Mouse (Mus musculus) embryonic facial prominence, embryonic 15.5 days (tissue): ENCODE results near the gene Trim67. TPM values are rescaled to one million over a fixed set of nuclear protein-coding genes. Genes with fewer than 3 reads are reported as not detected.

Experiments
- ATAC-seq: fragments of 200-750 bp; cut with Nextera tagmentation; 2 replicates; pipeline ENCODE4 v1.8.0; 2017; ENCODE audit warnings: low read depth, moderate TSS enrichment; ENCODE audit not compliant: insufficient number of reproducible peaks, low FRiP score, low TSS enrichment
- H3K27ac ChIP-seq: fragments of 300-500 bp; sonication (generic); replicated peaks from 2 replicates; pipeline ENCODE4 v1.5.1; 2015; ENCODE audit warnings: mild to moderate bottlenecking, inconsistent platforms
- H3K27me3 ChIP-seq: fragments of 300-500 bp; sonication (generic); 2 replicates; pipeline ENCODE4 v1.6.1; 2015; ENCODE audit warnings: inconsistent platforms
- H3K36me3 ChIP-seq: fragments of 300-500 bp; sonication (generic); 2 replicates; pipeline ENCODE4 v1.6.1; 2015; ENCODE audit warnings: mild to moderate bottlenecking, inconsistent platforms
- H3K4me1 ChIP-seq: fragments of 300-500 bp; sonication (generic); 2 replicates; pipeline ENCODE4 v1.6.1; 2015; ENCODE audit warnings: inconsistent platforms
- H3K4me2 ChIP-seq: fragments of 300-500 bp; sonication (generic); replicated peaks from 2 replicates; pipeline ENCODE4 v1.6.1; 2015; ENCODE audit warnings: mild to moderate bottlenecking, inconsistent platforms
- H3K4me3 ChIP-seq: fragments of 300-500 bp; sonication (generic); replicated peaks from 2 replicates; pipeline ENCODE4 v1.5.1; 2015; ENCODE audit warnings: mild to moderate bottlenecking, inconsistent platforms
- H3K9ac ChIP-seq: fragments of 300-500 bp; sonication (generic); 2 replicates; pipeline ENCODE4 v1.6.1; 2015; ENCODE audit warnings: inconsistent platforms
- H3K9me3 ChIP-seq: fragments of 300-500 bp; sonication (generic); replicated peaks from 2 replicates; pipeline ENCODE4 v1.6.1; 2016; ENCODE audit warnings: inconsistent platforms
- WGBS: fragments of 180-500 bp; shearing (Covaris S2); methylation state at CpG from one replicate; pipeline ENCODE4 v1.1.7; 2015; 5-methylcytosine and 5-hydroxymethylcytosine counted together
- polyA plus RNA-seq: library from polyadenylated mRNA; unstranded; fragments of >200 nt; fragmentation: Nextera tagmentation; extraction: Ambion mirVana; gene quantifications from 2 replicates; pipeline ENCODE4 v1.2.1, GENCODE M21; 2015

Trim67 gene
- polyA plus RNA-seq, 1 experiment from 2014 or later, result 0.13 TPM

GRCm38 (mm10) chr8:124763061-124763460 is 29.8 kb upstream of the Trim67 start:
- Histone ChIP-seq H3K4me3 (no peak overlapping the region), H3K4me2 (no peak overlapping the region), H3K9ac (no peak overlapping the region), H3K36me3 (no peaks in the 10 kb centered on the region), H3K9me3 (no peaks in the 10 kb centered on the region), H3K4me1 (no peaks in the 10 kb centered on the region), H3K27me3 (no peaks in the 10 kb centered on the region), H3K27ac (no peak overlapping the region)
- WGBS, result 46% methylated on average over 7 of the region's 7 CpGs
- no peak for ATAC-seq

DNA sequence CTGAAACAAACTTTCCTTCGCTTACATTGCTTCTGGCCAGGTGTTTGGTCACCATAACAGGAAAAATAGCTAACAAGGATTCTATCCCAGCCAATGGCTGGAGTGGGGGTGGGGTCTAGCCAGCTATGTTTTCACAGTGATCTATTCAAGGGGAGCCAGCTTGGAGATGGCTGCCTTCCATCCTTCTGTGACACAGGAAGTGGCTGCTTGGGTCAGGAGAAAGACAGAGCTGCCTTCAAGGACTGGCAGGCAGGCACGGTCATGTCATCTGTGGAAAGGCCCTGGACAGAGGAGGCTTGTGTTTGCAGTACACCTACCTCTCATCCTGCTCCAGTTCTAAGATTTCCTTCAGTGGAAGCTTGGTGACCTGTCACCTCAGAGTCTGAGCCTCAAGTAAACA is 20.5 kb upstream of the Trim67 start:
- Histone ChIP-seq H3K9me3 (no peaks in the 10 kb centered on the region), H3K36me3 (no peaks in the 10 kb centered on the region), H3K27me3 (peaks cover 5% of the 10 kb centered on the region; the same call in 1 of the 2 replicates), H3K4me3 (no peak overlapping the region), H3K9ac (no peak overlapping the region), H3K27ac (no peak overlapping the region), H3K4me2 (no peak overlapping the region), H3K4me1 (peaks cover 2% of the 10 kb centered on the region; the same call in 1 of the 2 replicates)
- no peak for ATAC-seq
- WGBS, result 53% methylated on average over 2 of the region's 2 CpGs

GRCm38 (mm10) chr8:124775695-124776094 is 17.2 kb upstream of the Trim67 start:
- Histone ChIP-seq H3K4me1 (peaks cover 2% of the 10 kb centered on the region; the same call in 1 of the 2 replicates), H3K9me3 (no peaks in the 10 kb centered on the region), H3K27me3 (peaks cover 11% of the 10 kb centered on the region; the same call in 1 of the 2 replicates), H3K4me3 (no peak overlapping the region), H3K9ac (no peak overlapping the region), H3K4me2 (peak overlapping the region; percentile 40), H3K27ac (no peak overlapping the region), H3K36me3 (no peaks in the 10 kb centered on the region)
- WGBS, result 13% methylated on average over 16 of the region's 16 CpGs
- ATAC-seq, result no peak

DNA sequence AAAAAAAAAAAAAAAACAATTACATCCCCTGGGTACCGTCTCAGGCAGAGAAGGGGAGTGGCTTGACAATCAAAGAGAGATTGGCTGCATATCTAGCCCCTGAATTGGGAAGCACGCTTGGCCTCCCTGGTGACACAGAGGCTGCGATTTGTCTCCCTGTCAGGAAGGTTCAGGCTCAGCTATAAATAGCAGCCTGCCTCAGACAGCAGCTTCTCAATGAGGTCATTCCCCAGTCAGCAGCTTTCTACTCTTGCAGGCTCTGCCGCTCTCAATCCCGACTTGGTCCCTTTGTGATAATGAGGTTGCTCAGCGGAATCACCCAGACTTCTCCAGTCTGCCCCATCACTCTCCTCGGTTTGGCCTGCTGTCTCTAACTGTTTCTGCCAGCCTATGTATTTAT is 12.7 kb upstream of the Trim67 start:
- no peaks in the 10 kb centered on the region for H3K9me3 ChIP-seq
- no peak overlapping the region for H3K4me3 ChIP-seq
- H3K36me3 ChIP-seq, result no peaks in the 10 kb centered on the region
- peaks cover 12% of the 10 kb centered on the region; the same call in 1 of the 2 replicates for H3K4me1 ChIP-seq
- ATAC-seq, result no peak
- H3K27ac ChIP-seq, result no peak overlapping the region
- H3K9ac ChIP-seq, result no peak overlapping the region
- H3K4me2 ChIP-seq, result no peak overlapping the region
- peaks cover 11% of the 10 kb centered on the region; the same call in 1 of the 2 replicates for H3K27me3 ChIP-seq
- WGBS, result 21% methylated on average over 7 of the region's 7 CpGs

GRCm38 (mm10) chr8:124782431-124782830 is 10.5 kb upstream of the Trim67 start:
- Histone ChIP-seq H3K27me3 (peaks cover 16% of the 10 kb centered on the region; the same call in 1 of the 2 replicates), H3K4me1 (peaks cover 10% of the 10 kb centered on the region; the same call in 1 of the 2 replicates), H3K4me2 (no peak overlapping the region), H3K9me3 (no peaks in the 10 kb centered on the region), H3K36me3 (no peaks in the 10 kb centered on the region), H3K4me3 (no peak overlapping the region), H3K9ac (no peak overlapping the region), H3K27ac (no peak overlapping the region)
- WGBS, result 83% methylated on average over 3 of the region's 3 CpGs
- no peak for ATAC-seq

GRCm38 (mm10) chr8:124783228-124783627 is 9.7 kb upstream of the Trim67 start:
- Histone ChIP-seq H3K4me3 (no peak overlapping the region), H3K27me3 (peaks cover 14% of the 10 kb centered on the region; the same call in 1 of the 2 replicates), H3K36me3 (no peaks in the 10 kb centered on the region), H3K9ac (no peak overlapping the region), H3K4me1 (peaks cover 10% of the 10 kb centered on the region; the same call in 1 of the 2 replicates), H3K4me2 (no peak overlapping the region), H3K9me3 (no peaks in the 10 kb centered on the region), H3K27ac (no peak overlapping the region)
- WGBS, result 83% methylated on average over 15 of the region's 15 CpGs
- no peak for ATAC-seq

DNA sequence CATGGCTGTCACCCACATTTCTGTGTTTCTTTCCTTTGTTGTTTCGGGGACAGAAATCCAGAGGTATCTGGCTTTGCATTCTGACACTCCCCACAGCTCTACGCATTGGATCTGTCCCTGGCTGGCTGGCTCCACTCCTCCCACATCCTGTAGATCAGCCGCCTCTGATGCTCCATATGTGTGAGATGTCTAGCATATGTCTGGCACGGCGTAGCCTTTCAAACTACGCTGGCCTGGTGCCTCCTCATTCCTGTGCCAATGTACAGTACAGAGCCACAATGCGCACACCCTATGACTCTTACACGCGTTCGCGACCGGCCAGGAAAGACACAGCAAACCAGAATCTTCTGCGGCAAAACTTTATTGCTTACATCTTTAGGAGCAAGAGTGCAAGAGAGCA is 8.3 kb upstream of the Trim67 start:
- peaks cover 10% of the 10 kb centered on the region; the same call in 1 of the 2 replicates for H3K4me1 ChIP-seq
- no peaks in the 10 kb centered on the region for H3K36me3 ChIP-seq
- H3K9me3 ChIP-seq, result no peaks in the 10 kb centered on the region
- H3K4me2 ChIP-seq, result no peak overlapping the region
- no peak overlapping the region for H3K27ac ChIP-seq
- H3K27me3 ChIP-seq, result peaks cover 17% of the 10 kb centered on the region
- no peak overlapping the region for H3K4me3 ChIP-seq
- H3K9ac ChIP-seq, result no peak overlapping the region
- ATAC-seq, result no peak
- 71% methylated on average over 13 of the region's 13 CpGs for WGBS

GRCm38 (mm10) chr8:124790676-124791075 is 2.2 kb upstream of the Trim67 start:
- 58% methylated on average over 4 of the region's 4 CpGs for WGBS
- Histone ChIP-seq H3K4me3 (no peak overlapping the region), H3K36me3 (no peaks in the 10 kb centered on the region), H3K4me1 (peaks cover 35% of the 10 kb centered on the region), H3K4me2 (no peak overlapping the region), H3K27ac (no peak overlapping the region), H3K9ac (no peak overlapping the region), H3K9me3 (no peaks in the 10 kb centered on the region), H3K27me3 (peaks cover 73% of the 10 kb centered on the region)
- ATAC-seq, result no peak

- ATAC-seq, result no peak
- H3K36me3 ChIP-seq, result no peaks in the 10 kb centered on the region
- H3K9ac ChIP-seq, result no peak overlapping the region
- H3K4me2 ChIP-seq, result peak overlapping the region; percentile 100
- H3K4me3 ChIP-seq, result peak overlapping the region; percentile 57
- H3K9me3 ChIP-seq, result no peaks in the 10 kb centered on the region
- H3K4me1 ChIP-seq, result peaks cover 35% of the 10 kb centered on the region
- no peak overlapping the region for H3K27ac ChIP-seq
- 41% methylated on average over 4 of the region's 4 CpGs for WGBS
- peaks cover 78% of the 10 kb centered on the region for H3K27me3 ChIP-seq
Measured at GRCm38 (mm10) chr8:124791751-124792150, 1.1 kb upstream of the Trim67 start.

GRCm38 (mm10) chr8:124792186-124792585 is 706 bp upstream of the Trim67 start:
- no peak overlapping the region for H3K27ac ChIP-seq
- peaks cover 78% of the 10 kb centered on the region for H3K27me3 ChIP-seq
- H3K4me3 ChIP-seq, result peak overlapping the region; percentile 57
- H3K36me3 ChIP-seq, result no peaks in the 10 kb centered on the region
- H3K4me1 ChIP-seq, result peaks cover 35% of the 10 kb centered on the region
- H3K9ac ChIP-seq, result no peak overlapping the region
- H3K9me3 ChIP-seq, result no peaks in the 10 kb centered on the region
- ATAC-seq, result no peak
- under 1% methylated on average over 32 of the region's 32 CpGs for WGBS
- peak overlapping the region; percentile 100 for H3K4me2 ChIP-seq

DNA sequence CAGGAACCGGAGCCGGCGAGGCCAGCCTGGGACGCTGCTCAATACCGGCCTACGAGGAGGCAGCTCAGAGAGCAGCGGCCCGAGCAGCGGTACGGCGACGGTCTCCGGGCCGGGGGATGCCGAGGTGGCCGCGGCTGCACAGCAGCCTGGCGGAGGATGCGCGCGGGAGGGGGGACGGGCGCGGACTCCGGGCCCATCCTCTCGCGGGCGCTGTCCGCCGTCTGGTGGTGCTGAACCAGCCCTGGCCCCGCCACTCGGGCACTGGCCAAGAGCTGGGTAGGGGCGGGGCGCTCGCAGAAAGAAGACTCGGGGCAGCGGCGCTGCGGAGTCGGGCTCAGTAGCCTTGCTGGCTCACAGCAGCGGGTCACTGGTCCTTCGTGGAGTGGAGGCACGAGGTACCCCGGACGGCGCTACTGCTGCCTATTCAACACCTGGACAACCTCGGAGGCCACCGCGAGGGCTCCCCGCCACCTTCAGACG is 320 bp downstream of the Trim67 start:
- no peak overlapping the region for H3K9ac ChIP-seq
- WGBS, result under 1% methylated on average over 49 of the region's 51 CpGs
- peaks cover 35% of the 10 kb centered on the region for H3K4me1 ChIP-seq
- H3K27me3 ChIP-seq, result peaks cover 84% of the 10 kb centered on the region
- no peaks in the 10 kb centered on the region for H3K36me3 ChIP-seq
- H3K4me3 ChIP-seq, result peak overlapping the region; percentile 57
- H3K9me3 ChIP-seq, result no peaks in the 10 kb centered on the region
- H3K4me2 ChIP-seq, result peak overlapping the region; percentile 100
- ATAC-seq, result peak; percentile 86
- peak overlapping the region; percentile 71 for H3K27ac ChIP-seq
